Mouse (Mus musculus) heart, postnatal 0 days (tissue): ENCODE data around the gene Trio. TPM values are rescaled to one million over a fixed set of nuclear protein-coding genes. Genes with fewer than 3 reads are reported as not detected.

Experiments
- ATAC-seq: fragments of 200-750 bp; cut with Nextera tagmentation; 2 replicates; pipeline ENCODE4 v1.8.0; 2017; ENCODE audit warnings: low read depth, moderate number of reproducible peaks, moderate library complexity; ENCODE audit not compliant: insufficient read depth
- DNase-seq: peaks from one replicate; pipeline ENCODE4 v3.0.0-alpha.2; 2016; ENCODE audit warnings: low spot score
- H3K27ac ChIP-seq: fragments of 300-500 bp; sonication (generic); 2 replicates; pipeline ENCODE4 v1.5.1; 2014; ENCODE audit warnings: low read depth, mild to moderate bottlenecking
- H3K27me3 ChIP-seq: fragments of 300-500 bp; sonication (generic); 2 replicates; pipeline ENCODE4 v1.6.1; 2014; ENCODE audit warnings: low read length, mixed read lengths; ENCODE audit not compliant: control insufficient read depth, insufficient read depth
- H3K36me3 ChIP-seq: fragments of 300-500 bp; sonication (generic); replicated peaks from 2 replicates; pipeline ENCODE4 v1.6.1; 2014; ENCODE audit warnings: low read length, mixed read lengths; ENCODE audit not compliant: control insufficient read depth, insufficient read depth
- H3K4me1 ChIP-seq: fragments of 300-500 bp; sonication (generic); 2 replicates; pipeline ENCODE4 v1.6.1; 2014; ENCODE audit warnings: antibody characterized with exemption; ENCODE audit not compliant: control insufficient read depth, insufficient read depth
- H3K4me2 ChIP-seq: fragments of 300-500 bp; sonication (generic); 2 replicates; pipeline ENCODE4 v1.6.1; 2014; ENCODE audit warnings: low read depth, mild to moderate bottlenecking, low read length, moderate library complexity
- H3K4me3 ChIP-seq: fragments of 300-500 bp; sonication (generic); 2 replicates; pipeline ENCODE4 v1.5.1; 2014; ENCODE audit warnings: low read depth, low read length
- H3K9ac ChIP-seq: fragments of 300-500 bp; sonication (generic); replicated peaks from 2 replicates; pipeline ENCODE4 v1.6.1; 2014; ENCODE audit warnings: low read depth, low read length, mixed read lengths
- H3K9me3 ChIP-seq: fragments of 300-500 bp; sonication (generic); replicated peaks from 2 replicates; pipeline ENCODE4 v1.6.1; 2016; ENCODE audit warnings: low read length; ENCODE audit not compliant: control insufficient read depth
- CTCF ChIP-seq: IDR thresholded peaks from 2 replicates; pipeline ENCODE4 v1.5.1; 2016; ENCODE audit warnings: antibody characterized with exemption, control low read depth, low read depth
- EP300 ChIP-seq: IDR thresholded peaks from 2 replicates; pipeline ENCODE4 v1.6.1; 2016; ENCODE audit warnings: antibody characterized with exemption, low read depth
- WGBS: fragments of 180-500 bp; shearing (Covaris S2); extraction: QIAGEN DNeasy Blood & Tissue Kit; methylation state at CpG from one replicate; pipeline ENCODE4 v1.1.7; 2014; 5-methylcytosine and 5-hydroxymethylcytosine counted together
- polyA plus RNA-seq: library from polyadenylated mRNA; unstranded; fragments of >200 nt; fragmentation: Nextera tagmentation; extraction: Ambion mirVana; gene quantifications from 2 replicates; pipeline ENCODE4 v1.2.1, GENCODE M21; 2015
- total RNA-seq: library from RNA; depleted of rRNA; stranded (reverse); fragments of >200 nt; gene quantifications from 2 replicates; pipeline ENCODE4 v1.2.3, GENCODE M21; 2014; ENCODE audit warnings: low replicate concordance

Trio gene
- total and polyA plus RNA-seq, 2 experiments from 2014 or later, result 10.1 to 77.2 TPM

DNA sequence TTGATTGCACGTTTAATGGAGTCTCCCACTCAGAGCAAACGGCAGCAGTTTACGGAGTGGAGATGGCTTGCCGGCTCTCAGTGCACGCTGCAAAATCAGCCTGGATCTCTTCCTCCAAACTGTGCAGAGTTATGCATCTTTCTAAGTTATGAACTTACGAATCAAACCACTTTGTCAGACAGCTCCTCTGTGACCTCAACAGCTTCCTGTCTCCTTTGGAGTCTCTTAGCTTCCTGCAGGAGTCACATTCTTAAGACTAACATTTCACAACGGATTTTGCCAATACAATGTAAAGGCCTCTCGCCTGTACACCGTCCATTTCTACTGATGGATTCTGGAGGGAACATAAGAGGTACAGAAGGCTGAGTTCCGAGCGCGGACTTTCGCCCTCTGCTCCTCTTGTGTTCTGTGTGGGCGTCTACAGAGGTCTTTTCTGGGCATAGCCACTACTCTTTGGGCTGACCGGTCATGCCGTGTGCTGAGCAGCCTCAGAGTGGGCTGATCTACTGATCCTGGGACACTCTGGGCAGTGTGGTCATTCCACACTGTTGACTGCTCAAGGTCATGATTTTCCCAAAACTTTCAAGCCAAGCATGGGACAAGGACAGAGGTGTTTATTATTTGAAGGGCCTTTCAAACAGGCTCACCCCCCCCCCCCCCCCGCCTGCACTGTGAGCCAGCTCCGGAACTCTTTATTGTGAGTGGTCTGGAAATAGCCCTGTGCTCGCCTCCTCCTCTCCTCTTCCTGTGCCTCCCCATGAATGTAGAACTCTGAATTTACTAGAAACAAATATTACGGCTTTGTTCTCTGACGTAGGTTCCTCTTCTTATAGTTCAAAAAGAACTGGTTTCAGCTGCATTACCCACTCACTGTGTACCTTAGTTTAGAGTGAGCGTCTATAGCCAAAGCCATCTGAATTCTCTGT, 229.4 kb downstream of the Trio start:
- 49% methylated on average over 22 of the region's 22 CpGs for WGBS
- TF ChIP-seq CTCF (no peak), EP300 (no peak)
- Histone ChIP-seq H3K4me1 (peaks cover 25% of the 10 kb centered on the region), H3K27ac (peak overlapping the region; percentile 84), H3K9me3 (no peaks in the 10 kb centered on the region), H3K9ac (no peak overlapping the region), H3K27me3 (no peaks in the 10 kb centered on the region), H3K4me3 (no peak overlapping the region), H3K36me3 (peaks cover 20% of the 10 kb centered on the region; the same call in 1 of the 2 replicates), H3K4me2 (peak overlapping the region; percentile 33; the same call in 1 of the 2 replicates)
- ATAC-seq, result peak; percentile 75
- DNase-seq, result no peak

DNA sequence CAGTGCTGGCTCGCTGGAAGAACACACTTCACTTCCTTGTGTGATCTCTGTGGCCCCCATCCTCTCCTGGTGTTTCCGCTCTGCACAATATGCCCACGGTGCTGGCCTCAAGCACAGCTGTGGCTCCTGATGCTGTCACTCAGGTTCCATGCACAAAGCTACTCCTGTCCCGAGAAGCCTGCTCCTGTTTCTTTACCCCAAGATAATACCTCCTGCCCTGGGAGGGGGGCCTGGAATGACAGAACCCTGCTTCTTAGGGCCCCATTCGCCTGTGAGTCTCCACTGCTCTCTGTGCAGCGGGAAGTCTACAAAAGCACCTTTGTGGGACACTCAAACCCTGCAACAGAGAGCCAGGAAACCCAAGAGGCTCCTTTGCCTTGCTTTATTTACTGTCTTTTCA, 232.4 kb downstream of the Trio start:
- WGBS, result 57% methylated on average over 6 of the region's 6 CpGs
- Histone ChIP-seq H3K27ac (no peak overlapping the region), H3K4me3 (no peak overlapping the region), H3K9ac (no peak overlapping the region), H3K27me3 (no peaks in the 10 kb centered on the region), H3K4me2 (no peak overlapping the region), H3K9me3 (no peaks in the 10 kb centered on the region), H3K36me3 (0 out of 2 replicates have a peak, but pooled peaks cover 4% of the 10 kb centered on the region), H3K4me1 (peaks cover 35% of the 10 kb centered on the region)
- ATAC-seq (no peak), DNase-seq (no peak)
- no peak for TF ChIP-seq CTCF
- no peak for TF ChIP-seq EP300

DNA sequence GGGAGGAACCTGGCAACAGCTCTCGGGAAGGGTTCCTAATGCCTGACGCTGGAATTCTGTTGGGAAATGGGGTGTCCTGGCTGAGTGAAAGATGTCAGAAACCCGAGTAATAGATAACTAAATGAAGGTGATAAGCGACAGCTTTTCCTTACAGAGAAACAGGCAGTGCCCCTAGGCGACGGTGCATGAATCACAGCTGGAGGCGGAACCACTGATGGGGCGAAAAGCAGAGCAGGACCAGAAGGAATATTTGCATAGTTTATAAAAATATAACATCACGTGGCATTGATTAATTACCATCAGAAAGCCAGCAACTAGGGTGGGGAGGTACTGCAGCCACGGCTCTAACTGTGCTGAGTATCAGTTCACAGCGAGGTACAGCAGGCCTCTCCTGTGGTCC, 233.2 kb downstream of the Trio start:
- no peak for TF ChIP-seq CTCF
- no peak for TF ChIP-seq EP300
- WGBS, result 61% methylated on average over 11 of the region's 11 CpGs

DNA sequence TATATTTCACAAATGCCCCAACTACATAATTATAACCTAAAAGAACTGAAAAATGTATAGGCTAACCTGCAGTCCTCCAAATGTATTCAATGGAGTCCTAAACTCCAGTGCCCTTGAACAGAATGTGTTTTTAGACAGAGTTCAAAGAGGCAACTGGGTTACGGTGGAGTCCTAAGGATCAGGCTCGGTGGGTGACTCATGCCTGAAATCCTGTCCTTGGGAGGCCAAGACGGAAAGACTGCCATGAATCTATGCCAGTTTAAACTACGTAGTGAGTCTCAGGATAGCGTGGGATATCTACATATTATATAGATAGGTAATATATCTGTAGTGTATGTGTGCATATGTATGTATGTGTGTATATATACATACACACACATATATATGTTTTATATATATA, 234.5 kb downstream of the Trio start:
- H3K9ac ChIP-seq, result no peak overlapping the region
- ATAC-seq (no peak), DNase-seq (no peak)
- TF ChIP-seq EP300, result no peak
- no peak for TF ChIP-seq CTCF
- no peaks in the 10 kb centered on the region for H3K9me3 ChIP-seq
- 73% methylated on average over 5 of the region's 5 CpGs for WGBS
- H3K27ac ChIP-seq, result no peak overlapping the region
- H3K4me3 ChIP-seq, result no peak overlapping the region
- no peaks in the 10 kb centered on the region for H3K36me3 ChIP-seq
- H3K4me2 ChIP-seq, result no peak overlapping the region
- H3K4me1 ChIP-seq, result peaks cover 38% of the 10 kb centered on the region
- H3K27me3 ChIP-seq, result no peaks in the 10 kb centered on the region

More for the DNA sequence above, 233.2 kb downstream of the Trio start:
- no peaks in the 10 kb centered on the region for H3K9me3 ChIP-seq
- no peak overlapping the region for H3K4me3 ChIP-seq
- DNase-seq (no peak), ATAC-seq (no peak)
- H3K36me3 ChIP-seq, result no peaks in the 10 kb centered on the region
- H3K4me1 ChIP-seq, result peaks cover 36% of the 10 kb centered on the region
- no peak overlapping the region for H3K4me2 ChIP-seq
- H3K9ac ChIP-seq, result no peak overlapping the region
- no peak overlapping the region for H3K27ac ChIP-seq
- H3K27me3 ChIP-seq, result no peaks in the 10 kb centered on the region

DNA sequence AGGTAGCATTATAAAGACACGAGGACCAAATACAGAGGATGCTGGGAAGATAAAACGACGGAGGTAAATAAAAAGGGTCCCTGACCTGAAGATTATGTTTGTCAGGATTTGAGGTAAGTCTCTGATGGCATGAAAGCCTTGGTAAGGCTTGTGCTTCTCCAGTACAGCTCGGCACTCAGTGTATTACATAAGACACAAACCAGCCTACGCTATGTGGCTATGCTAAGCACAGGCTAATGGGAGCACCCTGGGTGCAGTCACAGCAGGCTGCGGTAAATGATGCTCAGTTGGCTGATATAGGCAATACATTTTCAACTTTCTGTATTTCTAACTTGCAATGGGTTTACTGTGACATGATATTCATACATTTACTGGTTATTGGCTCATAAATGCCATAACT, 234.9 kb downstream of the Trio start:
- Histone ChIP-seq H3K4me1 (peaks cover 39% of the 10 kb centered on the region), H3K36me3 (no peaks in the 10 kb centered on the region), H3K9me3 (no peaks in the 10 kb centered on the region), H3K27ac (no peak overlapping the region), H3K4me2 (no peak overlapping the region), H3K9ac (no peak overlapping the region), H3K4me3 (no peak overlapping the region), H3K27me3 (no peaks in the 10 kb centered on the region)
- DNase-seq (no peak), ATAC-seq (no peak)
- no peak for TF ChIP-seq CTCF
- WGBS, result 90% methylated on average over 6 of the region's 6 CpGs
